Mouse (Mus musculus) bone marrow macrophage, adult 2 months (primary cell): ENCODE data around the gene Fbxo34.

Source experiments
- CTCF ChIP-seq: IDR thresholded peaks from 2 replicates; pipeline ENCODE4 v1.5.1; 2012; ENCODE audit warnings: low read depth, mild to moderate bottlenecking, low read length, moderate library complexity
- POLR2A ChIP-seq: IDR thresholded peaks from 2 replicates; pipeline ENCODE4 v1.6.1; 2012; ENCODE audit warnings: mild to moderate bottlenecking, low read depth, low read length, borderline replicate concordance

GRCm38 (mm10) chr14:47489310-47490097, 39.3 kb downstream of the Fbxo34 start:
- no peak for TF ChIP-seq CTCF
- no peak for TF ChIP-seq POLR2A
